Mouse (Mus musculus) MEL (cell line): ENCODE measurements around the gene Lin7a. TPM values are rescaled to one million over a fixed set of nuclear protein-coding genes. Genes with fewer than 3 reads are reported as not detected.

ENCODE experiments used
- DNase-seq: peaks from one replicate; pipeline ENCODE4 v3.0.0; 2011; ENCODE audit warnings: low read depth, low spot score
- H3K27ac ChIP-seq: 2 replicates; pipeline ENCODE4 v1.5.1; 2012; ENCODE audit warnings: low read depth, mild to moderate bottlenecking, control low read depth, low read length, moderate library complexity; ENCODE audit not compliant: control insufficient read depth
- H3K27me3 ChIP-seq, 2 experiments: fragments of 150-350 bp in 1 of 2; sonication (generic) in 1 of 2; 2 replicates each; pipeline ENCODE4 v1.6.1; 2012; ENCODE audit warnings: low read length in 2 of 2, mild to moderate bottlenecking in 2 of 2, improper control_type of control experiment in 1 of 2, moderate library complexity in 1 of 2; ENCODE audit not compliant: insufficient read depth in 2 of 2, control insufficient read depth in 1 of 2
- H3K36me3 ChIP-seq, 2 experiments: 2 replicates each; pipeline ENCODE4 v1.6.1; 2012 to 2014; ENCODE audit warnings: low read length in 2 of 2, improper control_type of control experiment in 1 of 2, inconsistent platforms in 1 of 2, mild to moderate bottlenecking in 1 of 2; ENCODE audit not compliant: insufficient read depth in 2 of 2, control insufficient read depth in 1 of 2
- H3K4me1 ChIP-seq, 2 experiments: fragments of 150-350 bp in 1 of 2; sonication (generic) in 1 of 2; 2 replicates each; pipeline ENCODE4 v1.6.1; 2012; ENCODE audit warnings: low read length in 2 of 2, improper control_type of control experiment in 1 of 2, mild to moderate bottlenecking in 1 of 2; ENCODE audit not compliant: insufficient read depth in 2 of 2, control insufficient read depth in 1 of 2
- H3K4me3 ChIP-seq, 2 experiments: fragments of 150-350 bp in 1 of 2; sonication (generic) in 1 of 2; 2 replicates each; pipeline ENCODE4 v1.5.1; 2012; ENCODE audit warnings: low read depth in 2 of 2, low read length in 2 of 2, mild to moderate bottlenecking in 2 of 2, moderate library complexity in 2 of 2, control low read depth in 1 of 2, improper control_type of control experiment in 1 of 2; ENCODE audit not compliant: control insufficient read depth in 1 of 2, insufficient read depth in 1 of 2
- H3K79me2 ChIP-seq: 2 replicates; pipeline ENCODE4 v1.6.1; 2012; ENCODE audit warnings: mild to moderate bottlenecking, low read length, moderate library complexity; ENCODE audit not compliant: control insufficient read depth, poor library complexity, insufficient read depth
- H3K9ac ChIP-seq: 2 replicates; pipeline ENCODE4 v1.6.1; 2012; ENCODE audit warnings: low read depth, mild to moderate bottlenecking, control low read depth, low read length, moderate library complexity; ENCODE audit not compliant: control insufficient read depth, poor library complexity, severe bottlenecking
- H3K9me3 ChIP-seq: fragments of 150-350 bp; sonication (generic); replicated peaks from 2 replicates; pipeline ENCODE4 v1.6.1; 2012; ENCODE audit warnings: mild to moderate bottlenecking, low read length, improper control_type of control experiment, moderate library complexity; ENCODE audit not compliant: insufficient read depth
- BHLHE40 ChIP-seq: IDR thresholded peaks from 2 replicates; pipeline ENCODE4 v1.6.1; 2012; ENCODE audit warnings: low read depth, mild to moderate bottlenecking, inconsistent platforms, low read length, improper control_type of control experiment, borderline replicate concordance
- CHD1 ChIP-seq: IDR thresholded peaks from 2 replicates; pipeline ENCODE4 v1.6.1; 2012; ENCODE audit warnings: low read depth, mild to moderate bottlenecking, inconsistent platforms, low read length, improper control_type of control experiment
- CHD2 ChIP-seq: IDR thresholded peaks from 2 replicates; pipeline ENCODE4 v1.6.1; 2011; ENCODE audit warnings: low read length, improper control_type of control experiment
- ELF1 ChIP-seq: IDR thresholded peaks from 2 replicates; pipeline ENCODE4 v1.6.1; 2014; ENCODE audit warnings: low read depth, mild to moderate bottlenecking, inconsistent platforms, low read length, improper control_type of control experiment, moderate library complexity
- ETS1 ChIP-seq: IDR thresholded peaks from 2 replicates; pipeline ENCODE4 v1.6.1; 2012; ENCODE audit warnings: low read depth, mild to moderate bottlenecking, inconsistent platforms, low read length, improper control_type of control experiment, moderate library complexity
- HCFC1 ChIP-seq: IDR thresholded peaks from 2 replicates; pipeline ENCODE4 v1.6.1; 2012; ENCODE audit warnings: low read depth, mild to moderate bottlenecking, inconsistent platforms, low read length, improper control_type of control experiment, moderate library complexity
- MAFK ChIP-seq: IDR thresholded peaks from 2 replicates; pipeline ENCODE4 v1.6.1; 2011; ENCODE audit warnings: low read depth, mild to moderate bottlenecking, low read length, improper control_type of control experiment, borderline replicate concordance
- MAZ ChIP-seq: IDR thresholded peaks from 2 replicates; pipeline ENCODE4 v1.6.1; 2012; ENCODE audit warnings: low read depth, mild to moderate bottlenecking, inconsistent platforms, low read length, improper control_type of control experiment
- MXI1 ChIP-seq: IDR thresholded peaks from 2 replicates; pipeline ENCODE4 v1.6.1; 2011; ENCODE audit warnings: mild to moderate bottlenecking, low read depth, low read length, improper control_type of control experiment
- MYB ChIP-seq: IDR thresholded peaks from 2 replicates; pipeline ENCODE4 v1.6.1; 2011; ENCODE audit warnings: mild to moderate bottlenecking, low read depth, low read length, improper control_type of control experiment
- NELFE ChIP-seq: IDR thresholded peaks from 2 replicates; pipeline ENCODE4 v1.6.1; 2011; ENCODE audit warnings: low read depth, low read length, improper control_type of control experiment
- NRF1 ChIP-seq: IDR thresholded peaks from 2 replicates; pipeline ENCODE4 v1.6.1; 2014; ENCODE audit warnings: low read depth, mild to moderate bottlenecking, inconsistent platforms, low read length, improper control_type of control experiment, moderate library complexity; ENCODE audit not compliant: poor library complexity, insufficient read depth, severe bottlenecking
- POLR2A ChIP-seq, 2 experiments: IDR thresholded peaks; 2 replicates each; pipeline ENCODE4 v1.6.1; 2011 to 2012; ENCODE audit warnings: low read length in 2 of 2, mild to moderate bottlenecking in 2 of 2, control low read depth in 1 of 2, improper control_type of control experiment in 1 of 2, low read depth in 1 of 2, moderate library complexity in 1 of 2; ENCODE audit not compliant: control insufficient read depth in 1 of 2, insufficient read depth in 1 of 2, poor library complexity in 1 of 2
- POLR2AphosphoS5 ChIP-seq: IDR thresholded peaks from 2 replicates; pipeline ENCODE4 v1.6.1; 2012; ENCODE audit warnings: low read depth, borderline replicate concordance, mild to moderate bottlenecking, inconsistent platforms, low read length, moderate library complexity, mixed read lengths
- RAD21 ChIP-seq: IDR thresholded peaks from 2 replicates; pipeline ENCODE4 v1.6.1; 2011; ENCODE audit warnings: mild to moderate bottlenecking, low read depth, low read length, improper control_type of control experiment
- RCOR1 ChIP-seq: IDR thresholded peaks from 2 replicates; pipeline ENCODE4 v1.6.1; 2012; ENCODE audit warnings: low read depth, mild to moderate bottlenecking, inconsistent platforms, low read length, improper control_type of control experiment
- SIN3A ChIP-seq: IDR thresholded peaks from 2 replicates; pipeline ENCODE4 v1.6.1; 2012; ENCODE audit warnings: low read length, improper control_type of control experiment, inconsistent platforms
- TAL1 ChIP-seq: IDR thresholded peaks from 2 replicates; pipeline ENCODE4 v1.6.1; 2012; ENCODE audit warnings: mild to moderate bottlenecking, inconsistent platforms, low read length, moderate library complexity, mixed read lengths
- ZC3H11A ChIP-seq: IDR thresholded peaks from 2 replicates; pipeline ENCODE4 v1.6.1; 2012; ENCODE audit warnings: low read depth, mild to moderate bottlenecking, inconsistent platforms, low read length, improper control_type of control experiment
- ZNF384 ChIP-seq: IDR thresholded peaks from 2 replicates; pipeline ENCODE4 v1.6.1; 2012; ENCODE audit warnings: low read depth, mild to moderate bottlenecking, inconsistent platforms, low read length, improper control_type of control experiment
- polyA plus RNA-seq, 2 experiments: library from polyadenylated mRNA; stranded (reverse) in 1 of 2; unstranded in 1 of 2; fragments of >175 nt in 1 of 2; fragments of >200 nt in 1 of 2; gene quantifications; 2 replicates each; pipeline versions ENCODE4 v1.2.1 to v1.2.4; 2012; ENCODE audit warnings: low replicate concordance in 2 of 2, low read depth in 1 of 2; ENCODE audit not compliant: insufficient read length in 2 of 2, insufficient read depth in 1 of 2, missing spikeins in 1 of 2
- total RNA-seq: library from RNA; depleted of rRNA; stranded (reverse); fragments of 300-350 nt; gene quantifications from 2 replicates; pipeline ENCODE4 v1.2.3, GENCODE M21; 2012

The Lin7a gene
- total and polyA plus RNA-seq, 3 experiments = not detected

GRCm38 (mm10) chr10:107251271-107251670 is 20.2 kb upstream of the Lin7a start:
- no peak overlapping the region for H3K4me3 ChIP-seq
- H3K27ac ChIP-seq = no peak overlapping the region
- H3K4me1 ChIP-seq = no peaks in the 10 kb centered on the region
- no peaks in the 10 kb centered on the region for H3K36me3 ChIP-seq
- no peaks in the 10 kb centered on the region for H3K79me2 ChIP-seq
- no peak for DNase-seq
- no peaks in the 10 kb centered on the region for H3K27me3 ChIP-seq
- no peaks in the 10 kb centered on the region for H3K9me3 ChIP-seq
- TF ChIP-seq POLR2A (IDR thresholded peaks at IDR 0.05; ENCODE audit: control insufficient read depth in 1 of 2, insufficient read depth in 1 of 2, low read depth in 1 of 2, low read length in 2 of 2, poor library complexity in 1 of 2) (no peak), RCOR1 (no peak), CHD2 (no peak), ZNF384 (no peak), HCFC1 (no peak), NELFE (no peak), MYB (no peak), POLR2AphosphoS5 (no peak), TAL1 (no peak), NRF1 (no peak), BHLHE40 (no peak), MXI1 (no peak), MAZ (no peak), MAFK (no peak), ETS1 (no peak), CHD1 (no peak), RAD21 (no peak)
- H3K9ac ChIP-seq = no peak overlapping the region

- no peak for DNase-seq
- no peaks in the 10 kb centered on the region for H3K9me3 ChIP-seq
- H3K4me3 ChIP-seq = no peak overlapping the region
- no peaks in the 10 kb centered on the region for H3K27me3 ChIP-seq
- H3K79me2 ChIP-seq = no peaks in the 10 kb centered on the region
- no peak overlapping the region for H3K27ac ChIP-seq
- no peak overlapping the region for H3K9ac ChIP-seq
- TF ChIP-seq ZC3H11A = no peak
- no peak for TF ChIP-seq ELF1
- no peak for TF ChIP-seq SIN3A
- TF ChIP-seq MXI1 = no peak
- no peak for TF ChIP-seq RCOR1
- no peaks in the 10 kb centered on the region for H3K4me1 ChIP-seq
- H3K36me3 ChIP-seq = no peaks in the 10 kb centered on the region
Measured at GRCm38 (mm10) chr10:107251801-107252502, 19.5 kb upstream of the Lin7a start.
